Mouse (Mus musculus) kidney, postnatal 0 days (tissue): Measurements from ENCODE around the gene Gm11733. TPM values are rescaled to one million over a fixed set of nuclear protein-coding genes. Genes with fewer than 3 reads are reported as not detected.
"Not testable (repeated sequence)": the region's sequence is repeated elsewhere in the genome, so short reads cannot be mapped to it uniquely, and the experiment has no call there.

Experiments
- ATAC-seq: fragments of 200-750 bp; cut with Nextera tagmentation; replicated peaks from 2 replicates; pipeline ENCODE4 v1.8.0; 2017; ENCODE audit warnings: low read depth, moderate number of reproducible peaks, moderate TSS enrichment, moderate library complexity; ENCODE audit not compliant: low FRiP score
- DNase-seq: peaks from one replicate; pipeline ENCODE4 v3.0.0-alpha.2; 2016; ENCODE audit warnings: low spot score
- H3K27ac ChIP-seq: fragments of 300-500 bp; sonication (generic); 2 replicates; pipeline ENCODE4 v1.5.1; 2014; ENCODE audit warnings: mild to moderate bottlenecking
- H3K27me3 ChIP-seq: fragments of 300-500 bp; sonication (generic); 2 replicates; pipeline ENCODE4 v1.6.1; 2014; ENCODE audit warnings: low read length, mixed read lengths; ENCODE audit not compliant: insufficient read depth
- H3K36me3 ChIP-seq: fragments of 300-500 bp; sonication (generic); 2 replicates; pipeline ENCODE4 v1.6.1; 2014; ENCODE audit warnings: low read length, mixed read lengths; ENCODE audit not compliant: insufficient read depth
- H3K4me1 ChIP-seq: fragments of 300-500 bp; sonication (generic); replicated peaks from 2 replicates; pipeline ENCODE4 v1.6.1; 2014; ENCODE audit warnings: antibody characterized with exemption, low read length, mixed read lengths; ENCODE audit not compliant: insufficient read depth
- H3K4me2 ChIP-seq: fragments of 300-500 bp; sonication (generic); 2 replicates; pipeline ENCODE4 v1.6.1; 2014; ENCODE audit warnings: mild to moderate bottlenecking, low read length, moderate library complexity, mixed read lengths
- H3K4me3 ChIP-seq: fragments of 300-500 bp; sonication (generic); replicated peaks from 2 replicates; pipeline ENCODE4 v1.5.1; 2014; ENCODE audit warnings: low read depth, low read length
- H3K9ac ChIP-seq: fragments of 300-500 bp; sonication (generic); 2 replicates; pipeline ENCODE4 v1.6.1; 2014; ENCODE audit warnings: low read depth, low read length
- H3K9me3 ChIP-seq: fragments of 300-500 bp; sonication (generic); replicated peaks from 2 replicates; pipeline ENCODE4 v1.6.1; 2016; ENCODE audit warnings: low read length, inconsistent platforms, mixed read lengths
- CTCF ChIP-seq: IDR thresholded peaks from 2 replicates; pipeline ENCODE4 v1.5.1; 2016; ENCODE audit warnings: antibody characterized with exemption, low read depth, mild to moderate bottlenecking, moderate library complexity
- WGBS: fragments of 180-500 bp; shearing (Covaris S2); extraction: QIAGEN DNeasy Blood & Tissue Kit; methylation state at CpG from one replicate; pipeline ENCODE4 v1.1.7; 2014; 5-methylcytosine and 5-hydroxymethylcytosine counted together
- polyA plus RNA-seq: library from polyadenylated mRNA; unstranded; fragments of >200 nt; fragmentation: Nextera tagmentation; extraction: Ambion mirVana; gene quantifications from 2 replicates; pipeline ENCODE4 v1.2.1, GENCODE M21; 2015

The Gm11733 gene
- polyA plus RNA-seq, 1 experiment from 2014 or later = not detected

DNA sequence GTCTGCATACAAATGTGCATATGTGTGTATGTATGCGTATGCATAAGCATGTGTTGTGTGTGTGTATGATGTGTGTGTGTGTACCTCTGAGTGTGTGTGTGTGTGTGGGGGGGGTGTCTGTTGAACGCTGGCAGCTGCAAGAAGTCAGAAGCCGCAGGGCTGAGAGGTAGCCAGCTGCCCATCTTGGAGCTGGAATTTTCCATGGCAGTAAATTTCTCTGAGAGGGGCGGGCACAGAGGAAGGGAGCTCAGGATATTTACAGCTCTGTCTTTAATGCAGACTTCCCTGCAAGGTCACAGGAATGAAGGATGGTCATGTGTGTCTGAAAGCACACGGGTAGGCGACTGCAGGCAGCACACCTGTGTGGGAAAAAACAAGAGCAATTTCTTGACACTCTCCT, 38.5 kb upstream of the Gm11733 start:
- DNase-seq (peak; percentile 65), ATAC-seq (no peak)
- Histone ChIP-seq H3K4me1 (peaks cover 6% of the 10 kb centered on the region; the same call in 1 of the 2 replicates), H3K27ac (no peak overlapping the region), H3K27me3 (no peaks in the 10 kb centered on the region), H3K4me2 (no peak overlapping the region), H3K4me3 (no peak overlapping the region), H3K36me3 (no peaks in the 10 kb centered on the region), H3K9me3 (no peaks in the 10 kb centered on the region), H3K9ac (no peak overlapping the region)
- TF ChIP-seq CTCF = no peak
- 19% methylated on average over 6 of the region's 6 CpGs for WGBS

DNA sequence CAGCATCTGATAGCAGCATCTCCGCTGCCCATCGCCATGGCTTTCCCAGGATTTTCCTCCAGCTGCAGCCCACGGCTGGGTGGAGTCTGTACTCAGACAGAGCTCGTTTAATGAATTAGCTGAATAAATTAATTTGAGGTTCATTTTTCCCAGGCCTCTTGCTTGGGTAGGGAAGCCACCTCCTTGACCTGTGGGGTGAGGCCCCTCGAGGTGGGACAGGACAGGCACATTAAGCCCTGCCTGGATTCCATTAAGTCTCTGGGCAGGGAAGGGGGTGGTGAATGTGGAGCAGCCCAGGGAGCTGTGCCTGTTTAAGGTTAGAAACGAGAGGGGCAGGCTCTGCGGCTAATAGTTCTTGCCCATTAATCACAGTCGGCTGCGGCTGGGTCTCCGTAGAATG, 30.1 kb upstream of the Gm11733 start:
- 17% methylated on average over 10 of the region's 10 CpGs for whole genome bisulfite sequencing
- Histone ChIP-seq H3K27ac (no peak overlapping the region), H3K36me3 (no peaks in the 10 kb centered on the region), H3K4me2 (no peak overlapping the region), H3K4me3 (no peak overlapping the region), H3K9ac (no peak overlapping the region), H3K4me1 (no peaks in the 10 kb centered on the region; the same call in 1 of the 2 replicates), H3K27me3 (no peaks in the 10 kb centered on the region; the same call in 1 of the 2 replicates), H3K9me3 (no peaks in the 10 kb centered on the region)
- no peak for TF ChIP-seq CTCF
- no peak for ATAC-seq
- no peak for DNase-seq

DNA sequence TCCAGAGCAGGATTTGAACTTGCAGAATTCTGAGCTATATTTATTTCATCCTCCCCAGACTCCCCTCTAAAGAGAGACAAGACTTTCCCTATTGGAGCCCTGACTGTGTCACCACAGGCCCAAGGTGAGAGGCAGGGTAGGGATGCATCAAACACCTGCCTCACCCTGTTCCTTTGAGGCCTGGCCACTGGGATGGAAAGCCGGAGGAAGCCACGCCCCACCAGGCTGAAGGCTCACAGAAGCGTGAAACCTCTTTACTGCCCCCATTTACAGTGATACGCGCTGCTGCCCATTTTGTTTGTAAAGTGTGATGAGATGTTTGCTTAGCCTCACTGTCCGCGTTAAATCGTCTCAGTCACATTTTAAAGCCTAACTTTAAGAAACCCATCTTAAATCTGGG, 25.0 kb upstream of the Gm11733 start:
- no peak for ATAC-seq
- Histone ChIP-seq H3K27ac (no peak overlapping the region), H3K4me2 (no peak overlapping the region)

DNA sequence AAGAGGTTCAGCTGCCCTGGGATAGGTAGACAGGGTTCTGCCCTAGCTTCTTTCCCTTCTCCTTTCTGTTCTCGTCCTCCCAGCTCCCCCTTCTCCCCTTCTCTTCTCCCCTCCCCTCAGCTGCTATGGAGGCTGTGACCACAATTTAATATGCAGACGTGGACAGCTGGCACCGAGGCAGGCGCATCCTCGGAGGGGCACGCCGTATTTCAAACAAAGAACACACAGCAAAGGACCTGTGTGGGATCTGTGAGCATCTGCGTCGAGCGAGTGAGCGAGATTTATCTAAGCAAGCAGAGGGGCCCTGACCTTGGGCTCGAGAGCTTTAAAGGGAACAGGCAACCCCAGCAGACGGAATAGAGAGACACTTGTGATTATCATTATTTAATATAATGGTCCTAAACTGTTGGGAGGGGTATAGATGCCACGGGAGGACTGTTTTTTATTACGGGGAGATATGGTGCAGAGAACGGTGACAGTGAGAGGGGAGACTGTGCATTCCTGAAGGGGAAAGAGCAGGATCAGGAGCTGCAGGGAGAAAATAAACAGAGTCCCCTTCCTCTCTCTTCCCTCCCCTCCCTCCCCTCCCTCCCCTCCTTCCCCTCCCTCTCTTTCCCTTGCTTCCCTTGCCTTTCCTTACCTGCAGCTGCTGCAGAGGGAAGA, 21.8 kb upstream of the Gm11733 start:
- Histone ChIP-seq H3K9me3 (no peaks in the 10 kb centered on the region), H3K27me3 (peaks cover 6% of the 10 kb centered on the region; the same call in 1 of the 2 replicates), H3K36me3 (no peaks in the 10 kb centered on the region), H3K27ac (no peak overlapping the region), H3K4me3 (no peak overlapping the region), H3K9ac (no peak overlapping the region), H3K4me1 (no peaks in the 10 kb centered on the region), H3K4me2 (no peak overlapping the region)
- ATAC-seq (no peak), DNase-seq (no peak)
- no peak for TF ChIP-seq CTCF
- WGBS = 11% methylated on average over 16 of the region's 16 CpGs

More for the DNA sequence above, 25.0 kb upstream of the Gm11733 start:
- H3K27me3 ChIP-seq = peaks cover 6% of the 10 kb centered on the region; the same call in 1 of the 2 replicates
- whole genome bisulfite sequencing = 4% methylated on average over 8 of the region's 8 CpGs
- no peaks in the 10 kb centered on the region for H3K36me3 ChIP-seq
- H3K4me1 ChIP-seq = no peaks in the 10 kb centered on the region; the same call in 1 of the 2 replicates
- H3K4me3 ChIP-seq = no peak overlapping the region
- no peak for TF ChIP-seq CTCF
- no peak overlapping the region for H3K9ac ChIP-seq
- peak; percentile 80 for DNase-seq
- no peaks in the 10 kb centered on the region for H3K9me3 ChIP-seq

DNA sequence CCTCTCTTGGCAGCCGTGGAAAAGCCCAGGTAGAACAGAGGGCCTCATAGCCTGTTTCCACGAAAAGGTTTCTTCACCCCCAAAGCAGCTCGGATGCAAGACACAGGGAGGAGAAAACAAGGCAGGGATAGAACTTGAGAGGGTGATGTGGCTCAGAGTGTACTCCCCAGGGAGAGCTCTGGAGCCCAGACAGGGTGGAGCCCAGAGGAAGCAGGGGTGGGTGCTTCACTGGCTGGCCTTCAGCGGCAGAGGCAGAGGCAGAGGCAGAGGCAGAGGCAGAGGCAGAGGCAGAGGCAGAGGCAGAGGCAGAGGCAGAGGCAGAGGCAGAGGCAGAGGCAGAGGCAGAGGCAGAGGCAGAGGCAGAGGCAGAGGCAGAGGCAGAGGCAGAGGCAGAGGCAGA, 20.8 kb upstream of the Gm11733 start:
- not testable (repeated sequence) for H3K4me2 ChIP-seq, H3K4me1 ChIP-seq, H3K9ac ChIP-seq, H3K27ac ChIP-seq, H3K36me3 ChIP-seq, H3K4me3 ChIP-seq, H3K27me3 ChIP-seq, H3K9me3 ChIP-seq, DNase-seq, ATAC-seq
- WGBS = 69% methylated on average over 4 of the region's 4 CpGs

DNA sequence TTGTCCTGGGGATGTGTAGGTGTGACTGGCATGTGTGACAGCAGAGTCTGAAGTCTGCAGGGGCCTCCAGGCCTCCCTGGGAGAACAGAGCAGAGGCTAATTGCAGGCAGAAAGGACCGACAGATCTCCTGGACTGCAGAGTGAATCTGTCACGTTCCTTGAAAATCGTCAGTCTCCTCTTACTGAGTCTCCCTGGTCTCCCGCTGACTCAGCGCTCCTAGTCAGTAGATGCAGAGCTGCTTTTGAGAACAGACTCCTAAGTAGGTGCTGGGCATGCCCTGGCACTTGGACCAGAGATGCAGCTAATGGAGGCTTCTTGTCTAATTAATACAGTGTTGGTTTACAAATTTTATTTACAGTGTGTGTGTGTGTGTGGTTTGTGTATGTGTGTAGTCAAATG, 17.9 kb upstream of the Gm11733 start:
- WGBS = 52% methylated on average over 5 of the region's 5 CpGs
- ATAC-seq = no peak
- no peak for TF ChIP-seq CTCF

DNA sequence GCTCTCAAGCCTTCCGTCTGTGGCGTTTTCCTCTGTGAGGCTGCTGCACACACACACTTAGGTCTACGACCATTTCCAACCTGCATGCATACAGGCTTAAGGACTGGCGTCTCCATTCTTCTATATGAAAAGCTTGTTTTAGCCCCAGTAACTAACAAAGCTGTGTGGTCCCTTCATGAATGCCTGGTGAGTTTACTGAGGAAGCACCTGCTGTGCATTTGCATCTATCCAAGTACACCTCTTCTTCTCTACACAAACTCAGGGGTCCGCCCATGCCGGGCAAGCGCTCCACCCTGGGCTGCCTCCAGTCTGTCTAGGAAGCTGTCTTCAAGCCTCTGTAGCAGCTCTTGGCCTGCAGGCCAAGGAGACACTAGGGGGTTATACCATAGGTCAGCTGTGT, 17.3 kb upstream of the Gm11733 start:
- ATAC-seq (no peak), DNase-seq (no peak)
- no peak overlapping the region for H3K4me2 ChIP-seq
- H3K27me3 ChIP-seq = peaks cover 6% of the 10 kb centered on the region; the same call in 1 of the 2 replicates
- H3K9ac ChIP-seq = no peak overlapping the region
- no peaks in the 10 kb centered on the region for H3K9me3 ChIP-seq
- no peak overlapping the region for H3K27ac ChIP-seq
- H3K4me1 ChIP-seq = no peaks in the 10 kb centered on the region
- TF ChIP-seq CTCF = no peak
- H3K36me3 ChIP-seq = no peaks in the 10 kb centered on the region
- H3K4me3 ChIP-seq = no peak overlapping the region
- WGBS = 92% methylated on average over 7 of the region's 7 CpGs

More for the DNA sequence above, 17.9 kb upstream of the Gm11733 start:
- Histone ChIP-seq H3K9ac (no peak overlapping the region), H3K36me3 (no peaks in the 10 kb centered on the region), H3K4me2 (no peak overlapping the region), H3K4me1 (no peaks in the 10 kb centered on the region), H3K9me3 (no peaks in the 10 kb centered on the region), H3K27ac (no peak overlapping the region), H3K27me3 (peaks cover 6% of the 10 kb centered on the region; the same call in 1 of the 2 replicates), H3K4me3 (no peak overlapping the region)
- DNase-seq = no peak
